Mouse (Mus musculus): ENCODE data around the gene Arhgdib. TPM values are rescaled to one million over a fixed set of nuclear protein-coding genes. Genes with fewer than 3 reads are reported as not detected.
"Not testable (repeated sequence)": the region's sequence is repeated elsewhere in the genome, so short reads cannot be mapped to it uniquely, and the experiment has no call there.

Gene Arhgdib
- polyA plus RNA-seq, 1 experiment: 90.2 TPM

DNA sequence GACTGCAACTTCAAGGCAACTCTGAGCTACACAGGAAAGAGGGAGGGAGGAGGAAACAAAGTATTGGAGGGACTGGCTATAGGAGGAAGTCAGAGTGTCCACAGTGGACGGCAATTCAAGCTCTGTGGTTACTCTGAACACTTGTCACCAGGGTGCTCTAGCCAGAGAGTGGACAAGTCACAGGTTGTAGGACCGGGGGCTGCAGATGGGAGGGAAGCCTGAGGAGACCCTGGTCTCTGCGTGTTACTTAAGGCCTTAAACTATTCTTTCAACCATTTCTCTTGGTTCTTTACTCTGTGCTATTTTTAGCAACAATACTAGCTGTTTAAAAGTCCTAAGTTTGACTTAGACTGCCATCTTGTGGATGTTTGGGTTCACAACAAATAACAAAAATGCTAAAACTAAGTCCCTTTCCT lies 38.6 kb upstream of the Arhgdib start:
- no peak overlapping the region for H3K4me2 ChIP-seq (ENCODE audit: low read depth)
- no peaks in the 10 kb centered on the region for H3K36me3 ChIP-seq (ENCODE audit: control insufficient read depth, insufficient read depth)
- no peaks in the 10 kb centered on the region for H3K27me3 ChIP-seq (ENCODE audit: control insufficient read depth, insufficient read depth, insufficient read length)
- TF ChIP-seq POLR2A (IDR thresholded peaks at IDR 0.05; ENCODE audit: insufficient read length, low read depth) (no peak), USF1 (IDR thresholded peaks at IDR 0.05; ENCODE audit: low read depth) (no peak), CEBPB (IDR thresholded peaks at IDR 0.05; ENCODE audit: insufficient read depth, poor library complexity, severe bottlenecking) (no peak), MYOD1 (IDR thresholded peaks at IDR 0.05; ENCODE audit: control insufficient read depth in 1 of 3, insufficient read length in 2 of 3, low read depth in 2 of 3) (no peak), REST (IDR thresholded peaks at IDR 0.05; ENCODE audit: insufficient read depth, insufficient read length) (no peak), MYOG (IDR thresholded peaks at IDR 0.05; ENCODE audit: control insufficient read depth in 1 of 3, insufficient read depth in 1 of 3, insufficient read length in 2 of 3, low read depth in 2 of 3) (no peak), TCF12 (IDR thresholded peaks at IDR 0.05; ENCODE audit: insufficient read depth, poor library complexity, severe bottlenecking) (no peak), E2F4 (IDR thresholded peaks at IDR 0.05; ENCODE audit: insufficient read depth) (no peak), POLR2AphosphoS2 (IDR thresholded peaks at IDR 0.05; ENCODE audit: insufficient read length, low read depth) (no peak), SRF (IDR thresholded peaks at IDR 0.05; ENCODE audit: control insufficient read depth, insufficient read length, low read depth) (no peak), MAX (IDR thresholded peaks at IDR 0.05; ENCODE audit: low read depth) (no peak), TCF3 (IDR thresholded peaks at IDR 0.05; ENCODE audit: insufficient read length, low read depth) (no peak)
- H3K4me3 ChIP-seq: no peak overlapping the region
- no peaks in the 10 kb centered on the region for H3K79me2 ChIP-seq (ENCODE audit: control insufficient read depth, insufficient read depth)
- no peak overlapping the region for H3ac ChIP-seq (ENCODE audit: control insufficient read depth, insufficient read length)

DNA sequence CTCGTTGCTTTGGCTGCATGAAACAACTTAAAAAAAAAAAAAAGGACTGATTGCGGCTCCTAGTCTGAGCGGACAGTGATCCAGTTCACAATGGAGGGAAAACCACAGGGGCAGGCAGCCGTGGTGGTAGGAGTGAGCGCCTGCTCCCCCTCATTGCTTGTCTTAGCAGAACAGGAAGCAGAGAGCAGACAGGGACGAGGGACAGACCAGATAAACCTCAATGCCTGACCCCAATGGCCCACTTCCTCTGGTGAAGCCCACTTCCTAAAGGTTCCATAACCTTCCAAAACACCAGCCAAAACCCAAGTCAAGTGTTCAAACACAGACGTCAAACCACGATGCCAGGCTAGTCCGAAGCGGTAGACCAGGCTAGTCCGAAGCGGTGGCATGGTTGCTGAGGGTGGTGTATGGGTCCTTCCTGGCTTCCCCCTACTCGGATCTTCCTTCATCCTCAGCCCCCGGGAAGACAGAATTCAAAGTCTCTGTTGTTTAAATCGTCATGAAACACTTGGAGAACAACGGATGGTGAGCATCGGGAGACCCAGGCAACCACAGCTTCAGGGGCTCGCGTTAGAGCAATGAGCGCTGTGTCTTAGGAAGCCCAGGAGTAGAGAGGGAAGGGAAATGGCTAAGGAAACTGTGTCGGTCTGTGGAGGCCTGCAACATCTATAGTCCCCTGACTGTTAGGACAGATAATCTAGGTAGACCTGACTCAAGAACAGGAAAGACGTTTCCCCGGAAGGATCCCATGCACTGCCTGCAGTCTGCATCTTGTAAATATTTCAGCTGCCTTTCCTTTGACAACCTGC lies 37.8 kb upstream of the Arhgdib start:
- no peaks in the 10 kb centered on the region for H3K79me2 ChIP-seq (ENCODE audit: control insufficient read depth, insufficient read depth)
- H3K4me2 ChIP-seq (ENCODE audit: low read depth): no peak overlapping the region
- H3ac ChIP-seq (ENCODE audit: control insufficient read depth, insufficient read length): no peak overlapping the region
- no peak overlapping the region for H3K4me3 ChIP-seq
- no peaks in the 10 kb centered on the region for H3K27me3 ChIP-seq (ENCODE audit: control insufficient read depth, insufficient read depth, insufficient read length)
- TF ChIP-seq USF1 (IDR thresholded peaks at IDR 0.05; ENCODE audit: low read depth) (no peak), MAX (IDR thresholded peaks at IDR 0.05; ENCODE audit: low read depth) (no peak)
- no peaks in the 10 kb centered on the region for H3K36me3 ChIP-seq (ENCODE audit: control insufficient read depth, insufficient read depth)

- H3K4me2 ChIP-seq (ENCODE audit: low read depth); H3ac ChIP-seq (ENCODE audit: control insufficient read depth, insufficient read length); H3K27me3 ChIP-seq (ENCODE audit: control insufficient read depth, insufficient read depth, insufficient read length); H3K36me3 ChIP-seq (ENCODE audit: control insufficient read depth, insufficient read depth); H3K4me3 ChIP-seq; H3K79me2 ChIP-seq (ENCODE audit: control insufficient read depth, insufficient read depth): not testable (repeated sequence)
Measured at GRCm38 (mm10) chr6:136968877-136969276, 27.2 kb upstream of the Arhgdib start.

GRCm38 (mm10) chr6:136967466-136967865 lies 25.8 kb upstream of the Arhgdib start:
- Histone ChIP-seq H3K36me3 (ENCODE audit: control insufficient read depth, insufficient read depth) (no peaks in the 10 kb centered on the region), H3K79me2 (ENCODE audit: control insufficient read depth, insufficient read depth) (no peaks in the 10 kb centered on the region), H3ac (ENCODE audit: control insufficient read depth, insufficient read length) (no peak overlapping the region), H3K4me2 (ENCODE audit: low read depth) (no peak overlapping the region), H3K27me3 (ENCODE audit: control insufficient read depth, insufficient read depth, insufficient read length) (no peaks in the 10 kb centered on the region), H3K4me3 (no peak overlapping the region)
- TF ChIP-seq MAX (IDR thresholded peaks at IDR 0.05; ENCODE audit: low read depth) (no peak), SRF (IDR thresholded peaks at IDR 0.05; ENCODE audit: control insufficient read depth, insufficient read length, low read depth) (no peak), USF1 (IDR thresholded peaks at IDR 0.05; ENCODE audit: low read depth) (no peak)

DNA sequence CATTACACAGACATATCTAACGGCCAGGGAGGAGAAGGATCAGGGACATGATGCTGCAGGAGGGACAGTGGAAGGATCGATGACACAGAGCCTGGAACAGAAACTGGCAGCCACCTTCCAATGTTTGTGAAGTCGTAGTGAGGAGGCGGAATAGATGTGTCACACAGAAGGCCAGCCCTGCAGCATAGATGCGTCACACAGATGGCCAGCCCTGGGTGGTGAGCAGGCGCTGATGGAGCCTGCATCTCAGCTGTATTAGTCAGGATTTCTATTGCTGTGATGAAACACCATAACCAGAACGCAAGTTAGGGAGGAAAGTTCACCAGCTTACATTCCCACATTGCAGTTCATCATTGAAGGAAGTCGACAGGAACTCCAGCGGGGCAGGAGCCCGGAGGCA lies 24.2 kb upstream of the Arhgdib start:
- no peak for TF ChIP-seq TCF3 (IDR thresholded peaks at IDR 0.05; ENCODE audit: insufficient read length, low read depth)
- no peak for TF ChIP-seq TCF12 (IDR thresholded peaks at IDR 0.05; ENCODE audit: insufficient read depth, poor library complexity, severe bottlenecking)
- TF ChIP-seq REST (IDR thresholded peaks at IDR 0.05; ENCODE audit: insufficient read depth, insufficient read length): no peak
- no peak for TF ChIP-seq E2F4 (IDR thresholded peaks at IDR 0.05; ENCODE audit: insufficient read depth)
- TF ChIP-seq SRF (IDR thresholded peaks at IDR 0.05; ENCODE audit: control insufficient read depth, insufficient read length, low read depth): no peak
- no peak for TF ChIP-seq POLR2A (IDR thresholded peaks at IDR 0.05; ENCODE audit: insufficient read length, low read depth)
- no peak for TF ChIP-seq USF1 (IDR thresholded peaks at IDR 0.05; ENCODE audit: low read depth)
- no peak for TF ChIP-seq CEBPB (IDR thresholded peaks at IDR 0.05; ENCODE audit: insufficient read depth, poor library complexity, severe bottlenecking)
- no peak for TF ChIP-seq POLR2AphosphoS2 (IDR thresholded peaks at IDR 0.05; ENCODE audit: insufficient read length, low read depth)
- TF ChIP-seq MAX (IDR thresholded peaks at IDR 0.05; ENCODE audit: low read depth): no peak
- no peak for TF ChIP-seq MYOD1 (IDR thresholded peaks at IDR 0.05; ENCODE audit: control insufficient read depth in 1 of 3, insufficient read length in 2 of 3, low read depth in 2 of 3)

More for the DNA sequence above, 24.2 kb upstream of the Arhgdib start:
- no peaks in the 10 kb centered on the region for H3K79me2 ChIP-seq (ENCODE audit: control insufficient read depth, insufficient read depth)
- no peak overlapping the region for H3ac ChIP-seq (ENCODE audit: control insufficient read depth, insufficient read length)
- no peaks in the 10 kb centered on the region for H3K27me3 ChIP-seq (ENCODE audit: control insufficient read depth, insufficient read depth, insufficient read length)
- H3K4me2 ChIP-seq (ENCODE audit: low read depth): no peak overlapping the region
- no peaks in the 10 kb centered on the region for H3K36me3 ChIP-seq (ENCODE audit: control insufficient read depth, insufficient read depth)
- H3K4me3 ChIP-seq: no peak overlapping the region
